Mouse (Mus musculus) c-Kit-positive CD71-positive TER-119-negative erythroid progenitor cells, embryonic 14.5 days (primary cell): ENCODE results near the gene Kcnk18.

ENCODE experiments used
- DNase-seq: peaks from one replicate; pipeline ENCODE4 v3.0.0-alpha.2; 2013; ENCODE audit warnings: low read depth

The Kcnk18 gene

GRCm38 (mm10) chr19:59218991-59219390, at the start of gene Kcnk18:
Gene Kcnk18 (plus strand): TSS chr19:59219214.
- no peak for DNase-seq

GRCm38 (mm10) chr19:59169936-59170765, 48.9 kb upstream of the Kcnk18 start, which contains the start of gene Vax1:
Gene Vax1 (minus strand): TSS chr19:59170056.
- no peak for DNase-seq

GRCm38 (mm10) chr19:59170766-59171095, 48.3 kb upstream of the Kcnk18 start:
- no peak for DNase-seq

- DNase-seq = no peak
Observed at GRCm38 (mm10) chr19:59171151-59171870, 47.7 kb upstream of the Kcnk18 start.

GRCm38 (mm10) chr19:59171871-59172245, 47.2 kb upstream of the Kcnk18 start:
- no peak for DNase-seq

- no peak for DNase-seq
Observed at GRCm38 (mm10) chr19:59172781-59173180, 46.2 kb upstream of the Kcnk18 start.

GRCm38 (mm10) chr19:59173341-59174015, 45.5 kb upstream of the Kcnk18 start:
- DNase-seq = no peak

GRCm38 (mm10) chr19:59184000-59184399, 35.0 kb upstream of the Kcnk18 start:
- DNase-seq = no peak

GRCm38 (mm10) chr19:59188981-59189380, 30.0 kb upstream of the Kcnk18 start:
- DNase-seq = no peak

GRCm38 (mm10) chr19:59190431-59191122, 28.4 kb upstream of the Kcnk18 start:
- DNase-seq = no peak

GRCm38 (mm10) chr19:59191123-59191505, 27.9 kb upstream of the Kcnk18 start:
- DNase-seq = no peak

- DNase-seq = no peak
Observed at GRCm38 (mm10) chr19:59192491-59192890, 26.5 kb upstream of the Kcnk18 start.

- DNase-seq = no peak
Observed at GRCm38 (mm10) chr19:59193456-59193855, 25.6 kb upstream of the Kcnk18 start.

GRCm38 (mm10) chr19:59193986-59194820, 24.8 kb upstream of the Kcnk18 start:
- DNase-seq = no peak

- no peak for DNase-seq
Observed at GRCm38 (mm10) chr19:59195181-59195770, 23.7 kb upstream of the Kcnk18 start.

- no peak for DNase-seq
Observed at GRCm38 (mm10) chr19:59196111-59196666, 22.8 kb upstream of the Kcnk18 start.

- peak; percentile 33 for DNase-seq
Observed at GRCm38 (mm10) chr19:59198161-59198560, 20.9 kb upstream of the Kcnk18 start.

- DNase-seq = peak; percentile 40
Observed at GRCm38 (mm10) chr19:59208475-59208874, 10.5 kb upstream of the Kcnk18 start.

- DNase-seq = no peak
Observed at GRCm38 (mm10) chr19:59208986-59209385, 10.0 kb upstream of the Kcnk18 start.

GRCm38 (mm10) chr19:59216891-59217290, 2.1 kb upstream of the Kcnk18 start:
- DNase-seq = no peak

GRCm38 (mm10) chr19:59221131-59221530, 2.1 kb downstream of the Kcnk18 start:
- no peak for DNase-seq
